Mouse (Mus musculus): ENCODE measurements around the gene St3gal3.

DNA sequence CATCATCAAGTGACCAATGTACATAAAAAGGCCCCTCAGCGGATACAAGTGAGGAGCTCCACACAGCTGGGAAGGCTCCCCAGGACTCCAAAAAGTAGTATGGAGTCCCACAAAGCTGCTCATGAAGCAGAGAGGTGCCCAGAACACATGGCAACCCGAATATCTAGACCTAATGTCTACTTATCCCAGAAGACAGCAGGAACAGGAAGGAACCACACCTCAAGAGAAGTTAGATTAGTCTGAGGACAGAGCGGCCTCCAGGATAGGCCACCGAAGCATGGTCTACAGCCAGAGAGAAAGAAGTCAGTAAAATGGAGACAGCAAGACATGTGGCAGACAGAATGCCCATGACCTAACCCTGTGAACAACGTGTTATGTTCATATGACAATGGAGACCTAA lies 20.2 kb upstream of the St3gal3 start:
- peak in 1 of 2 experiments; percentile 24; a peak in 1 of 4 replicates for TF ChIP-seq POLR2A (IDR thresholded peaks at IDR 0.05; ENCODE audit: control insufficient read depth in 1 of 2, insufficient read depth in 1 of 2, low read depth in 1 of 2, low read length in 2 of 2, poor library complexity in 1 of 2)
- no peak for TF ChIP-seq CTCF (IDR thresholded peaks at IDR 0.05 in 2 of 3, conservative IDR thresholded peaks at IDR 0.05 in 1 of 3; ENCODE audit: control insufficient read depth in 1 of 3, insufficient read depth in 1 of 3, low read depth in 2 of 3, low read length in 3 of 3, poor library complexity in 1 of 3, severe bottlenecking in 1 of 3)
- TF ChIP-seq MAFK (IDR thresholded peaks at IDR 0.05; ENCODE audit: borderline replicate concordance, low read depth, low read length), result no peak
- no peak for TF ChIP-seq MEF2A (IDR thresholded peaks at IDR 0.05; ENCODE audit: extremely low read depth, insufficient replicate concordance, low read depth, low read length, poor library complexity, severe bottlenecking)
- TF ChIP-seq GABPA (IDR thresholded peaks at IDR 0.05; ENCODE audit: low read depth, low read length), result no peak
- TF ChIP-seq POLR2AphosphoS2 (IDR thresholded peaks at IDR 0.05; ENCODE audit: low read length), result no peak
- no peak for TF ChIP-seq TBP (IDR thresholded peaks at IDR 0.05; ENCODE audit: low read depth, low read length)
